Mouse (Mus musculus) liver, embryonic 13.5 days (tissue): Measurements from ENCODE around the gene Tanc2. TPM values are rescaled to one million over a fixed set of nuclear protein-coding genes. Genes with fewer than 3 reads are reported as not detected.
A peak's percentile ranks its signal among the peaks of the same experiment; 100 is the strongest.

Experiments
- ATAC-seq: fragments of 200-750 bp; cut with Nextera tagmentation; 2 replicates; pipeline ENCODE4 v1.8.0; 2017; ENCODE audit warnings: low read depth, mild to moderate bottlenecking, moderate number of reproducible peaks, moderate library complexity
- DNase-seq: peaks from one replicate; pipeline ENCODE4 v3.0.0; 2022
- H3K27ac ChIP-seq: fragments of 300-500 bp; sonication (generic); 2 replicates; pipeline ENCODE4 v1.5.1; 2015; ENCODE audit warnings: moderate library complexity, mild to moderate bottlenecking, inconsistent platforms
- H3K27me3 ChIP-seq: fragments of 300-500 bp; sonication (generic); 2 replicates; pipeline ENCODE4 v1.6.1; 2015; ENCODE audit warnings: mild to moderate bottlenecking, inconsistent platforms
- H3K36me3 ChIP-seq: fragments of 300-500 bp; sonication (generic); 2 replicates; pipeline ENCODE4 v1.6.1; 2015; ENCODE audit warnings: mild to moderate bottlenecking, inconsistent platforms
- H3K4me1 ChIP-seq: fragments of 300-500 bp; sonication (generic); replicated peaks from 2 replicates; pipeline ENCODE4 v1.6.1; 2015; ENCODE audit warnings: inconsistent platforms
- H3K4me2 ChIP-seq: fragments of 300-500 bp; sonication (generic); 2 replicates; pipeline ENCODE4 v1.6.1; 2015; ENCODE audit warnings: inconsistent platforms, mild to moderate bottlenecking, moderate library complexity
- H3K4me3 ChIP-seq: fragments of 300-500 bp; sonication (generic); replicated peaks from 2 replicates; pipeline ENCODE4 v1.5.1; 2015; ENCODE audit warnings: mild to moderate bottlenecking, inconsistent platforms
- H3K9ac ChIP-seq: fragments of 300-500 bp; sonication (generic); 2 replicates; pipeline ENCODE4 v1.6.1; 2015; ENCODE audit warnings: mild to moderate bottlenecking, inconsistent platforms
- H3K9me3 ChIP-seq: fragments of 300-500 bp; sonication (generic); replicated peaks from 2 replicates; pipeline ENCODE4 v1.6.1; 2016; ENCODE audit warnings: inconsistent platforms
- WGBS: fragments of 180-500 bp; shearing (Covaris S2); methylation state at CpG from one replicate; pipeline ENCODE4 v1.1.7; 2015; ENCODE audit not compliant: insufficient replicate concordance; 5-methylcytosine and 5-hydroxymethylcytosine counted together
- polyA plus RNA-seq: library from polyadenylated mRNA; unstranded; fragments of >200 nt; fragmentation: Nextera tagmentation; extraction: Ambion mirVana; gene quantifications from 2 replicates; pipeline ENCODE4 v1.2.1, GENCODE M21; 2015

Gene Tanc2
- polyA plus RNA-seq, 1 experiment from 2014 or later: 1.3 TPM

DNA sequence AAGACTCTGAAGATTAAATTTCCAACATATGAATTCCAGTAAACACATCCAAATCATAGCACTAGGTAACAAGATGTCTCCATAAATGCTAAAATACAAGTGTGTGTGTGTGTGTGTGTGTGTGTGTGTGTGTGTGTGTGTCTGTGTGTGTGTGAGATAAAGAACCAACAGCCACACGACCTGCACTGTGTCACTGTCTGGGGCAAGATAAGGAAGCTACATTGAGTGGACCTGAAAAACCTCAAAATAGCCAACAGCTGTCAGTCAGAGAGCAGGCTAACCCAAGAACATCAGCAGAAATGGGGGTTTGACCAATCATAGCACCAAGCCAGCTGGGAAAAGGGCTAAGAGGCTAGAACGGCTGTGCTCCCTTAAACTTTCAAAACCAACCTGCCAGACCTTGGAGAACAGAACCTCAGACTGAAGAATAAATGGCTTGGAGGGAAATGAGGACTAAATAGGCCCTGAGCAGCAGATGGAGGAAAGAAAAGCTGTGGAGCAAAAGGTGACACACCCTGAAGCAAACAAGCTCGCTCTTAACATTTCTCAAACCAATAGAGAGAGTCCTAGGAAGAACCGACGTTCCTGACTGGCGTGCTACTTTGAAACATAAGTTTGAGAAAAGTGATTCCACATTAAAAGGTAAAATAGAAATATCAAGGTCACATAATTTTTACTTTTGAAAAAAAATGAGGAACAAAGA lies 30.8 kb upstream of the Tanc2 start:
- 39% methylated on average over 6 of the region's 6 CpGs for WGBS
- H3K4me3 ChIP-seq: no peak overlapping the region
- H3K9me3 ChIP-seq: no peaks in the 10 kb centered on the region
- peak overlapping the region; percentile 19 for H3K4me2 ChIP-seq
- no peaks in the 10 kb centered on the region for H3K36me3 ChIP-seq
- H3K4me1 ChIP-seq: peaks cover 15% of the 10 kb centered on the region
- DNase-seq: peak; percentile 48
- ATAC-seq: peak; percentile 99
- H3K27ac ChIP-seq: peak overlapping the region; percentile 76
- no peaks in the 10 kb centered on the region for H3K27me3 ChIP-seq
- 0 out of 2 replicates have a peak overlapping the region, but pooled peaks have one; percentile 1 for H3K9ac ChIP-seq

DNA sequence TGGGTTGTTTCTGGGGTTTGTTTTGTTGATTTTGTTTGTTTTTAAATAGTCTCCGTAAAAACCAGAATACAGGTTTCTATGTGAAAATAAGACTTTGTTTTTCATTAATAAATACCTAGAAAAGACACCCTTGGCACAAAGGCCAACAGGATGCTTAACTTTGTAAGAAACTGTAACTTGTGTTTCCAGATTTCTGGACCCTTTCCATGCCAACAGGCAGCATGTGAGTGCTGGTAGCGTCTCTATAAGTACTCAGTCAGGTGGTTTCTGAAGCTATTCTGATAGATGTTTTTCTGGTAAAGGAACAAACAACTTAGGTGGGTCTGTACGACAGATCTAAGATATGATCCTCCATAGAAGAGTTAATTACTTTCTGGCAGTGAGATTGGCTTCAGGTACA lies 26.2 kb upstream of the Tanc2 start:
- Histone ChIP-seq H3K9me3 (no peaks in the 10 kb centered on the region), H3K27ac (no peak overlapping the region), H3K36me3 (no peaks in the 10 kb centered on the region), H3K27me3 (0 out of 2 replicates have a peak, but pooled peaks cover 3% of the 10 kb centered on the region), H3K4me3 (no peak overlapping the region), H3K9ac (no peak overlapping the region), H3K4me2 (no peak overlapping the region), H3K4me1 (peaks cover 11% of the 10 kb centered on the region)
- DNase-seq (no peak), ATAC-seq (no peak)
- 76% methylated on average over 3 of the region's 3 CpGs for WGBS

DNA sequence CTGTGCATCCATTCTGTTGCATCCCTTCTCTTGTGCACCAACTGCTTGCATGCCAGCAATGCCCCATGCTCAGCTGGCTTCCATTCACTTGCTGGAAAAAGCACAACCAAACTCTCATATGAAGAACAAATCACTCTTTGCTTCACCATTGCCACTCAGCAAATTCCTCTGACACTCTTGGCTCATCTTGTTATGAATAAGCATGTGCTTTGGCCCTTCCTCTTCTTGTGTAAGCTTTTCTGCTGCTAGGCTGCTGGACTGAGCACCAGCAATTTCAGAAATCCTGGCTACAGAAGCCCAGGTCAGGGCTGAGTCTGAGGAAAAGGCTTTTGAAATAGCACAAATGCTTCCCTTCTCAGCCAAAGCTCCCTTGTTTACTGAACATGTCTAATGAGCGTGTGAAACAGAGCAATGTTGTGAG lies 22.6 kb upstream of the Tanc2 start:
- H3K4me1 ChIP-seq: no peaks in the 10 kb centered on the region
- H3K9ac ChIP-seq: no peak overlapping the region
- 46% methylated on average over 1 of the region's 1 CpGs for WGBS
- H3K9me3 ChIP-seq: no peaks in the 10 kb centered on the region
- no peak for ATAC-seq
- no peak for DNase-seq
- no peaks in the 10 kb centered on the region for H3K36me3 ChIP-seq
- no peak overlapping the region for H3K4me2 ChIP-seq
- H3K27ac ChIP-seq: no peak overlapping the region
- no peak overlapping the region for H3K4me3 ChIP-seq
- 0 out of 2 replicates have a peak, but pooled peaks cover 3% of the 10 kb centered on the region for H3K27me3 ChIP-seq

GRCm38 (mm10) chr11:105571996-105572395 lies 17.8 kb upstream of the Tanc2 start:
- WGBS: 66% methylated on average over 8 of the region's 8 CpGs
- Histone ChIP-seq H3K27me3 (0 out of 2 replicates have a peak, but pooled peaks cover 3% of the 10 kb centered on the region), H3K9me3 (no peaks in the 10 kb centered on the region), H3K4me2 (no peak overlapping the region), H3K9ac (no peak overlapping the region), H3K36me3 (no peaks in the 10 kb centered on the region), H3K4me3 (no peak overlapping the region), H3K27ac (no peak overlapping the region), H3K4me1 (no peaks in the 10 kb centered on the region)
- ATAC-seq: no peak
- no peak for DNase-seq

- Histone ChIP-seq H3K36me3 (no peaks in the 10 kb centered on the region), H3K4me2 (no peak overlapping the region), H3K27ac (no peak overlapping the region), H3K27me3 (no peaks in the 10 kb centered on the region), H3K9ac (no peak overlapping the region), H3K4me3 (no peak overlapping the region), H3K4me1 (no peaks in the 10 kb centered on the region), H3K9me3 (no peaks in the 10 kb centered on the region)
- DNase-seq: no peak
- no peak for ATAC-seq
- WGBS: 60% methylated on average over 7 of the region's 7 CpGs
Observed at GRCm38 (mm10) chr11:105574241-105574640, 15.5 kb upstream of the Tanc2 start.

DNA sequence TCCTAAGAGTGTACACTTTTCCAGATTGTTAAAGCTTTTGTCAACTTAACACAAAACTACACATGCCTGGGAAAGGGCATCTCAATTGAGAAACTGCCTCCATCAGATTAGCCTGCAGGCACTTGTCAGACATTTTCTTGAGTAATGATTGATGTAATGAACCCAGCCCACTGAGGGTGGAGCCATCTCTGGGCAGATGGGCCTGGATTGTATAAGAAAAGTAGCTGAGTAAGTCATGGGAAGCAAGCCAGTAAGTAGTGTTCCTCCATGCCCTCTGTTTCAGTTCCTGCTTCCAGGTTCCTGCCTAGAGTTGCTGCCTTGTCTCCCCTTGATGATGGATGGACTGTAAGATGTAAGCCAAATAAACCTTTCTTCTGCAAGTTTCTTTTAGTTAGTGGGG lies 12.6 kb upstream of the Tanc2 start:
- Histone ChIP-seq H3K4me1 (no peaks in the 10 kb centered on the region), H3K9me3 (no peaks in the 10 kb centered on the region), H3K9ac (no peak overlapping the region), H3K27me3 (no peaks in the 10 kb centered on the region), H3K27ac (no peak overlapping the region), H3K36me3 (no peaks in the 10 kb centered on the region), H3K4me3 (no peak overlapping the region), H3K4me2 (no peak overlapping the region)
- DNase-seq (no peak), ATAC-seq (no peak)

DNA sequence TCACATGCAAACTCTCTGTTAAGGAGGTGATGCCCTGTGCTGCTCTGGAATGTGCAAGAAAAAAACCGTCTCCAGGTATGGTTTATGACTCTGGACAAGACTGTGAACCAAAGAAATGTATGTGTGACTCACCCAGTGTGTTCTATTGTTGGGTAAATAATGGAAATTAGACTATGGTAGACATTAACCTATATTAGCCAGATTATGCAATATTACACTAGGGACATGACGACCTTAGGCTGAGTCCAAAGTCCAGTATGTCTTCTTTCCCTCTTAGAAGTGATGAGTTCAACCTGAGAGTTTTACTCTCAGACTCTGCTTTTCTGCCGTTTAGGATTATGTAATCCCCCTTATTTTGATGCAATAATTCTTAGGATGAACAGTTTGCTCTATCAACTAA lies 7.8 kb upstream of the Tanc2 start:
- H3K27ac ChIP-seq: no peak overlapping the region
- H3K9me3 ChIP-seq: no peaks in the 10 kb centered on the region
- no peaks in the 10 kb centered on the region for H3K36me3 ChIP-seq
- H3K4me2 ChIP-seq: no peak overlapping the region
- no peak for DNase-seq
- 67% methylated on average over 3 of the region's 3 CpGs for WGBS
- H3K9ac ChIP-seq: no peak overlapping the region
- no peaks in the 10 kb centered on the region for H3K27me3 ChIP-seq
- H3K4me3 ChIP-seq: no peak overlapping the region
- ATAC-seq: no peak
- H3K4me1 ChIP-seq: no peaks in the 10 kb centered on the region

GRCm38 (mm10) chr11:105589231-105589876 lies 432 bp upstream of the Tanc2 start:
- no peaks in the 10 kb centered on the region for H3K9me3 ChIP-seq

GRCm38 (mm10) chr11:105591905-105592304 lies 2.1 kb downstream of the Tanc2 start:
- H3K9me3 ChIP-seq: no peaks in the 10 kb centered on the region
- no peak for ATAC-seq
- no peaks in the 10 kb centered on the region for H3K27me3 ChIP-seq
- peaks cover 24% of the 10 kb centered on the region for H3K4me1 ChIP-seq
- H3K4me3 ChIP-seq: no peak overlapping the region
- H3K36me3 ChIP-seq: no peaks in the 10 kb centered on the region
- 22% methylated on average over 1 of the region's 1 CpGs for WGBS
- peak; percentile 26 for DNase-seq
- H3K9ac ChIP-seq: no peak overlapping the region
- H3K4me2 ChIP-seq: no peak overlapping the region
- no peak overlapping the region for H3K27ac ChIP-seq

More at GRCm38 (mm10) chr11:105589231-105589876, 432 bp upstream of the Tanc2 start:
- Histone ChIP-seq H3K27ac (peak overlapping the region; percentile 80), H3K4me1 (peaks cover 24% of the 10 kb centered on the region), H3K4me2 (peak overlapping the region; percentile 99), H3K27me3 (no peaks in the 10 kb centered on the region), H3K36me3 (no peaks in the 10 kb centered on the region), H3K9ac (peak overlapping the region; percentile 90), H3K4me3 (peak overlapping the region; percentile 82)
- ATAC-seq (peak; percentile 92), DNase-seq (peak; percentile 73)
- under 1% methylated on average over 68 of the region's 70 CpGs for WGBS

- Histone ChIP-seq H3K36me3 (no peaks in the 10 kb centered on the region), H3K27ac (no peak overlapping the region), H3K4me1 (0 out of 2 replicates have a peak, but pooled peaks cover 4% of the 10 kb centered on the region), H3K4me2 (no peak overlapping the region), H3K9ac (no peak overlapping the region), H3K27me3 (no peaks in the 10 kb centered on the region), H3K4me3 (no peak overlapping the region), H3K9me3 (no peaks in the 10 kb centered on the region)
- ATAC-seq (no peak), DNase-seq (no peak)
Observed at GRCm38 (mm10) chr11:105602177-105602576, 12.4 kb downstream of the Tanc2 start.

DNA sequence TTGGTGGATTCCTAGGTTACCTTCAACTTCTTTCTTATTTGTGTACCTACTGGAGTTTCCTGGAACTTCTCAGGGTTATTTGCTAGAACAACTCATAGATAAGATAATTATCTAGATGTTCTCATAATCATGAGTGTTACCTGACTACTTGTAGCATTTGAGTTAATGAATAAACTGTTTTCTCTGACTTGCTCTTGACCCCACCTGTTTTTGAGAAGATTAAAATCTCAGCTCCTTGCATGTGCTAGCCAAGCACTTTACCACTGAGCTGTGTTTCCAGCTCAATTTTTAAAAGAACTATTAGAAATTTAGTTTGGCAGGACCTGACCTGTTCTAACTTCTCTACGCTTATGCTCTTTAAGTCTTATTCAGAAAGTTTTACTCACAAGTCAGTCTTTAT lies 36.4 kb downstream of the Tanc2 start:
- ATAC-seq (no peak), DNase-seq (no peak)

DNA sequence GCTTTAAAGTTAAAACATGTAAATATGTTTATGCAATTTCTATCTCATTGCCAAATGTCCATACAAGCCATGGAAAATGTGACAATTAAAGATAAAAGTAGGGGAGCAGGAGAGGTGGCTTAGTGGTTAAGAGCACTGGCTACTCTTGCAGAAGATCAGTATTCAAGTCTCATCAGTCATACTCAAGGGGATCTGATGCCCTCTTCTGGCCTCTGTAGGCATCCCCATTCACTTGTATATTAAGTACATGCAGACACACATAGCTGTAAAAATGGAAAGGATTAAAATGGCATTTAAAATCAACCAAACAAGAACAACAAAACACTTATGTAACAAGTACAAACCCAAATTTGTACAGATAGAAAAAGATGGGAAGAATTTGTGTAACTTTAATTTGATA lies 54.2 kb downstream of the Tanc2 start:
- H3K4me3 ChIP-seq: no peak overlapping the region
- DNase-seq (no peak), ATAC-seq (no peak)
- H3K9me3 ChIP-seq: no peaks in the 10 kb centered on the region
- no peak overlapping the region for H3K4me2 ChIP-seq
- H3K27me3 ChIP-seq: no peaks in the 10 kb centered on the region
- H3K36me3 ChIP-seq: no peaks in the 10 kb centered on the region
- no peaks in the 10 kb centered on the region for H3K4me1 ChIP-seq
- H3K9ac ChIP-seq: no peak overlapping the region
- H3K27ac ChIP-seq: no peak overlapping the region

More for the DNA sequence above, 36.4 kb downstream of the Tanc2 start:
- Histone ChIP-seq H3K4me2 (no peak overlapping the region), H3K27me3 (no peaks in the 10 kb centered on the region), H3K4me3 (no peak overlapping the region), H3K36me3 (no peaks in the 10 kb centered on the region), H3K9me3 (no peaks in the 10 kb centered on the region), H3K4me1 (no peaks in the 10 kb centered on the region), H3K9ac (no peak overlapping the region), H3K27ac (no peak overlapping the region)
- WGBS: 80% methylated on average over 1 of the region's 1 CpGs
